Mouse (Mus musculus): Measurements from ENCODE around the gene S100a9. TPM values are rescaled to one million over a fixed set of nuclear protein-coding genes. Genes with fewer than 3 reads are reported as not detected.

Gene S100a9
- polyA plus RNA-seq, 1 experiment from 2014 or later, result 8.2 TPM

DNA sequence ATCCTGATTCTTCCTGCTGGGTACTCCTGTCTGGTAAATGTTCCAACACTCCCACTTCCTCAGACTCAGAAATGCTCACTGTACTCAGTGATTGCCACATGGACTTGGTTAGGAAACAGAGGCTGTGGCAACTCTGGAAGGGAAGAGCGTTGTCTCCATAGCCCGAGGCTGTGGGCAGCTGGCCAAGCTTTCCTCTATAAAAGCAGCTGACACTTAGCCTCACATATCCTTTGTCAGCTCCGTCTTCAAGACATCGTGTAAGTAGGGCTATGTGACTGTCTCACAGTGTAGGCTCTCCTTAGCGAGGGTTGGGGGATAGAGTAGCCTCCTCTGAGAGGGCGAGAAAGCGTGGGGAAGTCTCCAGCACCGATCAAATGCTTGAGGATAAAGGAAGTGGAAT, 26.7 kb downstream of the S100a9 start, which contains the start of gene S100a8:
TSS of gene S100a8 (plus strand) at position 133 of the 400 bp plus-strand sequence.
- DNase-seq (ENCODE audit: low spot score), result no peak
- no peak within 1 kb of the TSS for H3K9ac ChIP-seq
- H3K27ac ChIP-seq, result no peak within 1 kb of the TSS

DNA sequence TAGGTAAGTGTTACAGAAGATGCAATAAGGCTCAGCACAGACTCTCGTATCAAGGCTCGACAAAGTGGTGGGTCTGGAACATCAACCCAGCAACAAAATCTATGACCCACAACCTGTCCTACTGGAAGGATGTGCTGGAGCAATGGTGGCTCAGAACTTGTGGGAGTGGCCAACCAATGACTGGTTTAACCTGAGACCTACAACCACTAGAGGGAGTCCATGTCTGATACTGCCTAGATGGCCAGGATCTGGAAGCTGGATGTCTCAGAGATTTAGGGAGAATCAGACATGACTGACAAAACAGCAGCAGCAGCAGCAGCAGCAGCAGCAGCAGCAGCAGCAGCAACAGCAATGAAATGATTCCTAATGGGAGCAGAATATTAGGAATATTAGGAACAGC, 31.3 kb downstream of the S100a9 start:
- H3K4me1 ChIP-seq (replicated peaks; ENCODE audit: control insufficient read depth, insufficient read depth, low read length), result no peaks in the 10 kb centered on the region
- no peak overlapping the region for H3K4me3 ChIP-seq (replicated peaks; ENCODE audit: low read length)
- ATAC-seq (ENCODE audit: low FRiP score) (no peak), DNase-seq (ENCODE audit: low spot score) (no peak)
- H3K9me3 ChIP-seq (ENCODE audit: control insufficient read depth, low read length), result no peaks in the 10 kb centered on the region
- H3K4me2 ChIP-seq (replicated peaks), result no peak overlapping the region
- no peaks in the 10 kb centered on the region for H3K27me3 ChIP-seq (ENCODE audit: control insufficient read depth, insufficient read depth, low read length)
- no peak overlapping the region for H3K27ac ChIP-seq
- 90% methylated on average over 2 of the region's 2 CpGs for WGBS
- no peak overlapping the region for H3K9ac ChIP-seq
- no peaks in the 10 kb centered on the region for H3K36me3 ChIP-seq (replicated peaks; ENCODE audit: control insufficient read depth, insufficient read depth)

More for the DNA sequence above, 26.7 kb downstream of the S100a9 start, which contains the start of gene S100a8:
- WGBS, result 77% methylated on average over 8 of the region's 8 CpGs
- Histone ChIP-seq H3K4me2 (replicated peaks) (no peak within 1 kb of the TSS), H3K9me3 (ENCODE audit: control insufficient read depth, low read length) (no peaks in the 10 kb centered on the region), H3K36me3 (replicated peaks; ENCODE audit: control insufficient read depth, insufficient read depth) (no peaks in the 10 kb centered on the region), H3K4me1 (replicated peaks; ENCODE audit: control insufficient read depth, insufficient read depth, low read length) (no peaks in the 10 kb centered on the region), H3K4me3 (replicated peaks; ENCODE audit: low read length) (no peak within 1 kb of the TSS), H3K27me3 (ENCODE audit: control insufficient read depth, insufficient read depth, low read length) (no peaks in the 10 kb centered on the region)
- no peak for ATAC-seq (ENCODE audit: low FRiP score)

DNA sequence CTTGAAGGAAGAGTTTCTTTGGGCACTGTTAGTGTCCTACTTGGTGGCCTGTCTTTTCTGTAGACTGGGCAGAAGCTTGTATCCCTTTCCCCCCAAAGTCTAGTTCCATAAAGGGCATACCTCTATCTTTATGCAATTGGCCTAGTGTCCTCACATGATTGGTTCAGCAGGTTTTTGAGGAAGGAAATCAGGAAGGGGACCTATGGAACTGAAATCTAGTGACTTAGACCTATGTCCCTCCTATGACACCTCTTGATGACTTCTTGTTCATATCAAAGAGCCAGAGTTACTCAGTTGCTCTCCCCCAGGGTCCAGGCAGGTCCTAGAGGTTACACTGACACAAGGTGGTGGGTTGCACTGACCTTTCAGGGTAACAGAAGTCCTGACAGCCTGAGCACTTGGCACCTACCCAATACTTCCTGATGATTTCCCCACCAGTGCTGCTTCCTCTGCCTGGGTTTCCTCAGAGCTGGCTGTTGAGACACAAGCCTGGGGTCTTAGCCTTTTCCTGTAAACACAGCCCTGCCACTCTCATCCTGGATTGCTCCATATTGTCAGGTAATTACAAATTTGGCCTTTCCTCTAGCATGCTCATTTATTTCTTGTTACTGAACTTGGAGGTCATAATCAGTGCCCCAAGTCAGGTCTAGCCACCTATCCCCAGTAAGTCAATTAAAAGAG, 36.0 kb downstream of the S100a9 start:
- H3K36me3 ChIP-seq (replicated peaks; ENCODE audit: control insufficient read depth, insufficient read depth), result no peaks in the 10 kb centered on the region
- no peak overlapping the region for H3K4me2 ChIP-seq (replicated peaks)
- no peaks in the 10 kb centered on the region for H3K9me3 ChIP-seq (ENCODE audit: control insufficient read depth, low read length)
- H3K27ac ChIP-seq, result no peak overlapping the region
- no peak for DNase-seq (ENCODE audit: low spot score)
- ATAC-seq (ENCODE audit: low FRiP score), result no peak
- H3K4me3 ChIP-seq (replicated peaks; ENCODE audit: low read length), result no peak overlapping the region
- H3K9ac ChIP-seq, result no peak overlapping the region
- no peaks in the 10 kb centered on the region for H3K27me3 ChIP-seq (ENCODE audit: control insufficient read depth, insufficient read depth, low read length)
- H3K4me1 ChIP-seq (replicated peaks; ENCODE audit: control insufficient read depth, insufficient read depth, low read length), result no peaks in the 10 kb centered on the region

DNA sequence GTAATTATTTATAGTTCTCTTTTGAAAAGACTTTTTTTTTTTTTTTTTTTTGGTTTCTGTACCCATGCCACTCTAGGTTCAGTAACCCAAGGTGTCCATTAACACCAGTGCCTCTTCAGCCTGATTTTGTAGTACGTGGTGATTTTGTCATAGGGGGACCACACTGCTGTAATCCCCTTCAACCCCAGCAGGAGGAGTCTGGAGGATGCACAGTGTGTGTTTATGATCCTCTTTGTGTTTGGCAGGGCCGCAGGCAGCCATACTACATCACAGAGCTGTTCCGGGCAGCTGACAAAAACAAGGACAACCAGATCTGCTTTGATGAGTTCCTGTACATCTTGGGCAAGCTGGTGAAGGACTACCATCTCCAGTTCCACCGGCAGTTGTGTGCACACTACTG, 38.1 kb downstream of the S100a9 start:
- Histone ChIP-seq H3K27me3 (ENCODE audit: control insufficient read depth, insufficient read depth, low read length) (no peaks in the 10 kb centered on the region), H3K4me3 (replicated peaks; ENCODE audit: low read length) (no peak overlapping the region), H3K4me1 (replicated peaks; ENCODE audit: control insufficient read depth, insufficient read depth, low read length) (no peaks in the 10 kb centered on the region), H3K9ac (no peak overlapping the region), H3K4me2 (replicated peaks) (no peak overlapping the region), H3K36me3 (replicated peaks; ENCODE audit: control insufficient read depth, insufficient read depth) (no peaks in the 10 kb centered on the region), H3K9me3 (ENCODE audit: control insufficient read depth, low read length) (no peaks in the 10 kb centered on the region), H3K27ac (no peak overlapping the region)
- ATAC-seq (ENCODE audit: low FRiP score) (no peak), DNase-seq (ENCODE audit: low spot score) (no peak)
- 70% methylated on average over 4 of the region's 4 CpGs for WGBS

- Histone ChIP-seq H3K4me2 (replicated peaks) (no peak within 1 kb of the TSS), H3K27ac (no peak within 1 kb of the TSS), H3K4me3 (replicated peaks; ENCODE audit: low read length) (no peak within 1 kb of the TSS), H3K36me3 (replicated peaks; ENCODE audit: control insufficient read depth, insufficient read depth) (no peaks in the 10 kb centered on the region), H3K4me1 (replicated peaks; ENCODE audit: control insufficient read depth, insufficient read depth, low read length) (no peaks in the 10 kb centered on the region), H3K9me3 (ENCODE audit: control insufficient read depth, low read length) (no peaks in the 10 kb centered on the region), H3K27me3 (ENCODE audit: control insufficient read depth, insufficient read depth, low read length) (no peaks in the 10 kb centered on the region), H3K9ac (no peak within 1 kb of the TSS)
- DNase-seq (ENCODE audit: low spot score) (no peak), ATAC-seq (ENCODE audit: low FRiP score) (no peak)
Observed at GRCm38 (mm10) chr3:90653717-90654116, 41.8 kb downstream of the S100a9 start, which contains the start of gene S100a7a. Gene S100a7a (plus strand): TSS chr3:90654017.

GRCm38 (mm10) chr3:90652878-90653508, 42.5 kb downstream of the S100a9 start:
- ATAC-seq (ENCODE audit: low FRiP score), result peak; percentile 80

DNA sequence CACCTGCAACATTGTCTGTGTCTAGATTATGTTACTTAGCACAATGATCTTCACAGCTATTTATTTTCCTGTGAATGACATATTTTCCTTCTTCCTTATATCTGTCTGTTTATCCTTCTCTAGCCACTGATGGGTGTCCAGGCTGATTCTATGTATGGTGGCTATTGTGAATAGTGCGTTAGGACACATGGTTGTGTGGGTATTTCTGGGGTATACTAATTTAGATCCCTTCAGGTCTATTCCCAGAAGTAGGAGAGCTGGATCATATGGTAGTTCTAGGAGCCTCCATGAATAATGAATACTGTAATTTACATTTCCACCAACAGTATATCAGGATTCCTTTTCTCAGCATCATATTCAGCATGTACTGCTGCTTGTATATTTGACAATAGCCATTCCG, 45.7 kb downstream of the S100a9 start:
- Histone ChIP-seq H3K4me3 (replicated peaks; ENCODE audit: low read length) (no peak overlapping the region), H3K4me1 (replicated peaks; ENCODE audit: control insufficient read depth, insufficient read depth, low read length) (no peaks in the 10 kb centered on the region), H3K36me3 (replicated peaks; ENCODE audit: control insufficient read depth, insufficient read depth) (no peaks in the 10 kb centered on the region), H3K9ac (no peak overlapping the region), H3K4me2 (replicated peaks) (no peak overlapping the region), H3K27me3 (ENCODE audit: control insufficient read depth, insufficient read depth, low read length) (no peaks in the 10 kb centered on the region), H3K9me3 (ENCODE audit: control insufficient read depth, low read length) (no peaks in the 10 kb centered on the region), H3K27ac (no peak overlapping the region)
- ATAC-seq (ENCODE audit: low FRiP score), result no peak
- WGBS, result 82% methylated on average over 2 of the region's 2 CpGs
- no peak for DNase-seq (ENCODE audit: low spot score)

More at GRCm38 (mm10) chr3:90652878-90653508, 42.5 kb downstream of the S100a9 start:
- no peaks in the 10 kb centered on the region for H3K27me3 ChIP-seq (ENCODE audit: control insufficient read depth, insufficient read depth, low read length)
- no peak overlapping the region for H3K4me2 ChIP-seq (replicated peaks)
- no peak overlapping the region for H3K9ac ChIP-seq
- H3K4me3 ChIP-seq (replicated peaks; ENCODE audit: low read length), result no peak overlapping the region
- no peaks in the 10 kb centered on the region for H3K9me3 ChIP-seq (ENCODE audit: control insufficient read depth, low read length)
- DNase-seq (ENCODE audit: low spot score), result peak; percentile 94
- WGBS, result 39% methylated on average over 5 of the region's 5 CpGs
- no peaks in the 10 kb centered on the region for H3K4me1 ChIP-seq (replicated peaks; ENCODE audit: control insufficient read depth, insufficient read depth, low read length)
- H3K27ac ChIP-seq, result no peak overlapping the region
- no peaks in the 10 kb centered on the region for H3K36me3 ChIP-seq (replicated peaks; ENCODE audit: control insufficient read depth, insufficient read depth)

DNA sequence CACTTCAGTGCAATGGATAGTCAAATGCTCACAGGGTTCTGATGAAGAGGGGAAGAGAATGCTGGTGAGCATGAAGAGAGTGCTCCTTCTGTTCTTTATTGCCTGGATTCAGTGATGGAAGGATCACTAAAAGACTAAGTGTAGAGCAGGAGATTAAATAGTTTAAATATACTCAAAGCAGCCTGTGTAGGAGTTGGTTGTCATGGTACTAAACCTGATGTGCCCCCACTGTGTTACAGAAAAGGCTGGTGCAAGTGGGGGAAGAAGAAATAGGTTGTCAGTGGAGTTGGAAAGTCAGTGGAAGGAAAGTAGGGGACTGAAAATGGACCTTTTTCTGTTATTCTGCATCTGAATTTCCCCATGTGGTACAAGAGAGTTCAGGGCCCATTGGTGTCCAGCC, 46.5 kb downstream of the S100a9 start:
- Histone ChIP-seq H3K36me3 (replicated peaks; ENCODE audit: control insufficient read depth, insufficient read depth) (no peaks in the 10 kb centered on the region), H3K27ac (no peak overlapping the region)
- ATAC-seq (ENCODE audit: low FRiP score), result no peak

DNA sequence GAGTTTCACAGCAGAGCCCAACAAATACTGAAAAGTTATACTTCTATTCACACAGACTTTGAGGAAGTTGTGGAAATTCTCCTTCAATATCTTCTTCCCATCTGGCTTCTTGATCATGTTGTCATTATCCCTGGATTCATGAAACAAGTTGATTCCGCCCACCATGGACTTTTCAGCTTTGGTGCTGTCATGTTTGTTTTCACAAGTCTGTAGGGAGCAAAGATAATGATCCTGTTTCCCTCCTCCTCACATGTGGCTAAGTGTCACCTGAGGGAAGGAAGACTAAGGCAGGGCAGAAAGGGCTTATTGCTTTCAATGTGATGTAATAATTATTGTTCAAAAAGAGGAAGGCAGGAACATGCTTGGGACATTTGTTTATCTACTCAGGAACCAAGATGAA, 48.2 kb downstream of the S100a9 start:
- DNase-seq (ENCODE audit: low spot score) (no peak), ATAC-seq (ENCODE audit: low FRiP score) (no peak)
- no peaks in the 10 kb centered on the region for H3K27me3 ChIP-seq (ENCODE audit: control insufficient read depth, insufficient read depth, low read length)
- no peak overlapping the region for H3K27ac ChIP-seq
- 95% methylated on average over 1 of the region's 1 CpGs for WGBS
- no peaks in the 10 kb centered on the region for H3K36me3 ChIP-seq (replicated peaks; ENCODE audit: control insufficient read depth, insufficient read depth)
- no peaks in the 10 kb centered on the region for H3K4me1 ChIP-seq (replicated peaks; ENCODE audit: control insufficient read depth, insufficient read depth, low read length)
- no peak overlapping the region for H3K4me2 ChIP-seq (replicated peaks)
- H3K4me3 ChIP-seq (replicated peaks; ENCODE audit: low read length), result no peak overlapping the region
- H3K9me3 ChIP-seq (ENCODE audit: control insufficient read depth, low read length), result no peaks in the 10 kb centered on the region
- H3K9ac ChIP-seq, result no peak overlapping the region

More for the DNA sequence above, 46.5 kb downstream of the S100a9 start:
- Histone ChIP-seq H3K9ac (no peak overlapping the region), H3K4me1 (replicated peaks; ENCODE audit: control insufficient read depth, insufficient read depth, low read length) (no peaks in the 10 kb centered on the region), H3K4me2 (replicated peaks) (no peak overlapping the region), H3K4me3 (replicated peaks; ENCODE audit: low read length) (no peak overlapping the region), H3K27me3 (ENCODE audit: control insufficient read depth, insufficient read depth, low read length) (no peaks in the 10 kb centered on the region), H3K9me3 (ENCODE audit: control insufficient read depth, low read length) (no peaks in the 10 kb centered on the region)
- DNase-seq (ENCODE audit: low spot score), result no peak

Measured in hindbrain, embryonic 14.5 days (tissue).